Mouse (Mus musculus) hindbrain, embryonic 14.5 days (tissue): ENCODE data around the gene Adap1. TPM values are rescaled to one million over a fixed set of nuclear protein-coding genes. Genes with fewer than 3 reads are reported as not detected.
"Not testable (repeated sequence)": the region's sequence is repeated elsewhere in the genome, so short reads cannot be mapped to it uniquely, and the experiment has no call there.

Experiments
- ATAC-seq: fragments of 200-750 bp; cut with Nextera tagmentation; 2 replicates; pipeline ENCODE4 v1.8.0; 2017; ENCODE audit warnings: moderate number of reproducible peaks, mild to moderate bottlenecking, moderate TSS enrichment, moderate library complexity; ENCODE audit not compliant: low FRiP score
- DNase-seq: peaks from one replicate; pipeline ENCODE4 v3.0.0-alpha.2; 2015; ENCODE audit warnings: low spot score
- H3K27ac ChIP-seq: fragments of 300-500 bp; sonication (generic); 2 replicates; pipeline ENCODE4 v1.5.1; 2014; ENCODE audit warnings: mild to moderate bottlenecking, moderate library complexity
- H3K27me3 ChIP-seq: fragments of 300-500 bp; sonication (generic); 2 replicates; pipeline ENCODE4 v1.6.1; 2014; ENCODE audit warnings: mild to moderate bottlenecking, low read length, mixed read lengths; ENCODE audit not compliant: control insufficient read depth, insufficient read depth
- H3K36me3 ChIP-seq: fragments of 300-500 bp; sonication (generic); replicated peaks from 2 replicates; pipeline ENCODE4 v1.6.1; 2014; ENCODE audit not compliant: control insufficient read depth, insufficient read depth
- H3K4me1 ChIP-seq: fragments of 300-500 bp; sonication (generic); replicated peaks from 2 replicates; pipeline ENCODE4 v1.6.1; 2014; ENCODE audit warnings: antibody characterized with exemption, low read length, mixed read lengths; ENCODE audit not compliant: control insufficient read depth, insufficient read depth
- H3K4me2 ChIP-seq: fragments of 300-500 bp; sonication (generic); replicated peaks from 2 replicates; pipeline ENCODE4 v1.6.1; 2014; ENCODE audit warnings: mild to moderate bottlenecking, moderate library complexity
- H3K4me3 ChIP-seq: fragments of 300-500 bp; sonication (generic); replicated peaks from 2 replicates; pipeline ENCODE4 v1.5.1; 2014; ENCODE audit warnings: mild to moderate bottlenecking, low read length
- H3K9ac ChIP-seq: fragments of 300-500 bp; sonication (generic); 2 replicates; pipeline ENCODE4 v1.6.1; 2014
- H3K9me3 ChIP-seq: fragments of 300-500 bp; sonication (generic); 2 replicates; pipeline ENCODE4 v1.6.1; 2016; ENCODE audit warnings: low read length; ENCODE audit not compliant: control insufficient read depth
- WGBS: fragments of 180-500 bp; shearing (Covaris S2); extraction: QIAGEN DNeasy Blood & Tissue Kit; methylation state at CpG from one replicate; pipeline ENCODE4 v1.1.7; 2014; 5-methylcytosine and 5-hydroxymethylcytosine counted together
- polyA plus RNA-seq: library from polyadenylated mRNA; unstranded; fragments of >200 nt; fragmentation: Nextera tagmentation; extraction: Ambion mirVana; gene quantifications from 2 replicates; pipeline ENCODE4 v1.2.1, GENCODE M21; 2014

Adap1 gene
- polyA plus RNA-seq, 1 experiment from 2014 or later: 78.6 TPM

- Histone ChIP-seq H3K4me1 (peaks cover 6% of the 10 kb centered on the region), H3K27me3 (no peaks in the 10 kb centered on the region), H3K4me3 (no peak overlapping the region), H3K9me3 (no peaks in the 10 kb centered on the region), H3K27ac (no peak overlapping the region), H3K36me3 (peaks cover 83% of the 10 kb centered on the region), H3K4me2 (no peak overlapping the region), H3K9ac (no peak overlapping the region)
- no peak for ATAC-seq
- WGBS: 77% methylated on average over 11 of the region's 11 CpGs
- DNase-seq: no peak
These were observed 13.5 kb upstream of the Adap1 start for GRCm38 (mm10) chr5:139338891-139339290.

GRCm38 (mm10) chr5:139338403-139338802 lies 13.0 kb upstream of the Adap1 start:
- 94% methylated on average over 3 of the region's 3 CpGs for WGBS
- H3K4me1 ChIP-seq: peaks cover 1% of the 10 kb centered on the region; the same call in 1 of the 2 replicates
- H3K4me2 ChIP-seq: no peak overlapping the region
- DNase-seq: no peak
- H3K27me3 ChIP-seq: no peaks in the 10 kb centered on the region
- no peak for ATAC-seq
- peaks cover 83% of the 10 kb centered on the region for H3K36me3 ChIP-seq
- H3K9ac ChIP-seq: no peak overlapping the region
- no peak overlapping the region for H3K27ac ChIP-seq
- H3K4me3 ChIP-seq: no peak overlapping the region
- H3K9me3 ChIP-seq: no peaks in the 10 kb centered on the region

- no peak for DNase-seq
- WGBS: 80% methylated on average over 13 of the region's 13 CpGs
- no peak overlapping the region for H3K4me3 ChIP-seq
- H3K27ac ChIP-seq: no peak overlapping the region
- H3K4me1 ChIP-seq: no peaks in the 10 kb centered on the region
- H3K9ac ChIP-seq: no peak overlapping the region
- H3K36me3 ChIP-seq: peaks cover 83% of the 10 kb centered on the region
- H3K4me2 ChIP-seq: no peak overlapping the region
- no peaks in the 10 kb centered on the region for H3K9me3 ChIP-seq
- no peaks in the 10 kb centered on the region for H3K27me3 ChIP-seq
- no peak for ATAC-seq
These were observed 12.5 kb upstream of the Adap1 start for GRCm38 (mm10) chr5:139337826-139338370.

DNA sequence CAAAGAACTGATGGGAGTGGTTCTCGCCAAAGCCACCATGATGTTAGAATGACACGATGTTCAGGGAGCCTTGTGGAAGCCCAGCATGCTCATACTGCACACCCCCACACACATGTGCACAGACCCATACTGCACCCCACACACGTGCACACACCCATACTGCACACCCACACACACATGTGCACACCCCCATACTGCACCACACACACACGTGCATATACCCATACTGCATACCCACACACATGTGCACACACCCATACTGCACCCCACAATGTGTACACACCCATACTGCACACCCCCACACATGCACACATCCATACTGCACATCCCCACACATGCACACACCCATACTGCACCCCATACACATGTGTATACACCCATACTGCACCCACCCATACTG lies 10.2 kb upstream of the Adap1 start:
- Histone ChIP-seq H3K27me3 (no peaks in the 10 kb centered on the region), H3K4me1 (no peaks in the 10 kb centered on the region), H3K27ac (no peak overlapping the region), H3K36me3 (peaks cover 62% of the 10 kb centered on the region), H3K9ac (no peak overlapping the region), H3K4me2 (no peak overlapping the region), H3K4me3 (no peak overlapping the region), H3K9me3 (no peaks in the 10 kb centered on the region)
- no peak for DNase-seq
- 90% methylated on average over 4 of the region's 4 CpGs for WGBS
- ATAC-seq: no peak

- H3K4me1 ChIP-seq, H3K4me3 ChIP-seq, H3K4me2 ChIP-seq, H3K9ac ChIP-seq, H3K27ac ChIP-seq, H3K27me3 ChIP-seq, DNase-seq, ATAC-seq, H3K9me3 ChIP-seq: not testable (repeated sequence)
- peaks cover 50% of the 10 kb centered on the region for H3K36me3 ChIP-seq
- 86% methylated on average over 10 of the region's 10 CpGs for WGBS
These were observed 9.0 kb upstream of the Adap1 start for GRCm38 (mm10) chr5:139334394-139334793.

- Histone ChIP-seq H3K4me3 (no peak overlapping the region), H3K9ac (no peak overlapping the region), H3K4me1 (no peaks in the 10 kb centered on the region), H3K36me3 (peaks cover 40% of the 10 kb centered on the region), H3K4me2 (no peak overlapping the region), H3K27me3 (peaks cover 6% of the 10 kb centered on the region; the same call in 1 of the 2 replicates), H3K27ac (no peak overlapping the region), H3K9me3 (no peaks in the 10 kb centered on the region)
- ATAC-seq: no peak
- no peak for DNase-seq
- 74% methylated on average over 16 of the region's 16 CpGs for WGBS
These were observed 8.0 kb upstream of the Adap1 start for GRCm38 (mm10) chr5:139333301-139334013.

- ATAC-seq (no peak), DNase-seq (no peak)
- WGBS: 91% methylated on average over 8 of the region's 8 CpGs
- H3K9me3 ChIP-seq: no peaks in the 10 kb centered on the region
- H3K4me2 ChIP-seq: no peak overlapping the region
- H3K27me3 ChIP-seq: peaks cover 6% of the 10 kb centered on the region; the same call in 1 of the 2 replicates
- no peak overlapping the region for H3K9ac ChIP-seq
- no peak overlapping the region for H3K27ac ChIP-seq
- no peak overlapping the region for H3K4me3 ChIP-seq
- peaks cover 33% of the 10 kb centered on the region for H3K36me3 ChIP-seq
- no peaks in the 10 kb centered on the region for H3K4me1 ChIP-seq
These were observed 7.3 kb upstream of the Adap1 start for GRCm38 (mm10) chr5:139332590-139333272.

DNA sequence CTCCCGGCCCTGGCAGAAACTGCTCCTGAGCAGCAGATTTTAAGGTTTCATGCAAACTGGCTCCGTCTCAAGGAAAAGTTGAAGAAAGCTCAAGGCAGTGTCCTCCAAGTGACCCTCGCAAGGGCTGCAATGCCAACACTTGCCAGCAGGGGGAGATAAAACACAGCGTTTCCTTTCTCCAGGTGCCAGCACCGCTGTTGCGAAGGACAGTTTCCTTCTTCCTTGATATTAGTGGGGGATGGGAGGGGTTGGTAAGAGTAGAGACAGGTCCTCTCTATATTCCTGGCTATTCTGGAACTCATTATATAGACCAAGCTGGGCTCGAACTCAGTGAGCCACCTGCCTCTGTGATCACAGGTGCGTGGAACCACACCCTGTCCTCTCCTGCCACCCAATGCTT lies 6.3 kb upstream of the Adap1 start:
- DNase-seq (peak; percentile 87), ATAC-seq (no peak)
- H3K4me1 ChIP-seq: no peaks in the 10 kb centered on the region
- peaks cover 12% of the 10 kb centered on the region for H3K27me3 ChIP-seq
- 19% methylated on average over 8 of the region's 8 CpGs for WGBS
- H3K9me3 ChIP-seq: no peaks in the 10 kb centered on the region
- no peak overlapping the region for H3K27ac ChIP-seq
- H3K4me3 ChIP-seq: no peak overlapping the region
- no peak overlapping the region for H3K9ac ChIP-seq
- no peak overlapping the region for H3K4me2 ChIP-seq
- H3K36me3 ChIP-seq: peaks cover 24% of the 10 kb centered on the region

DNA sequence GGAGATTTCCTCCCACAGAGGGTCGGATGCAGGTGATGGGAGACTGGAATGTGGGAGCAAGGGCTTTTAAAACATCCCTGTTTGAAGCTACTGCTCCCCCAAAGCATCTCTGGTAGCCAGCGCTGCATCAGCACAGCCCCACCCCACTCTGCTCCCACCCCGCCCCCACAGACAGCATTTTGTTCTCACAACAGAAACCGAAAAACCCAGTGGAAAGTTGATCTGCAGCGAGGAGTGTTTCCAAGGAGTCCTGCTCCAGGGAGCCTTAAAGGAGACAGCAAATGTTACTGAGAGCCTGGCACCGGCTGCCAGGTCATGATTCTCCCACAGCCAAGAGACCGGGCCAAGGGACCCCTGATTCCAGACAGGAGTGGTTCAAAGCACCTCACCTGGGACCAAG lies 5.3 kb upstream of the Adap1 start:
- H3K36me3 ChIP-seq: peaks cover 14% of the 10 kb centered on the region; the same call in 1 of the 2 replicates
- no peak for DNase-seq
- WGBS: 68% methylated on average over 7 of the region's 7 CpGs

More for the DNA sequence above, 5.3 kb upstream of the Adap1 start:
- Histone ChIP-seq H3K4me2 (no peak overlapping the region), H3K27ac (no peak overlapping the region), H3K4me1 (peaks cover under 1% of the 10 kb centered on the region; the same call in 1 of the 2 replicates), H3K4me3 (no peak overlapping the region), H3K9me3 (no peaks in the 10 kb centered on the region), H3K9ac (no peak overlapping the region), H3K27me3 (peaks cover 20% of the 10 kb centered on the region)
- ATAC-seq: no peak
